Mouse (Mus musculus): ENCODE data around the gene Zfp445. TPM values are rescaled to one million over a fixed set of nuclear protein-coding genes. Genes with fewer than 3 reads are reported as not detected.

Zfp445 gene
- total and polyA plus RNA-seq, 3 experiments: 30.5 to 109 (median 71.4) TPM

GRCm38 (mm10) chr9:122836790-122837189 lies 29.0 kb downstream of the Zfp445 start:
- peak; percentile 51 for DNase-seq

DNA sequence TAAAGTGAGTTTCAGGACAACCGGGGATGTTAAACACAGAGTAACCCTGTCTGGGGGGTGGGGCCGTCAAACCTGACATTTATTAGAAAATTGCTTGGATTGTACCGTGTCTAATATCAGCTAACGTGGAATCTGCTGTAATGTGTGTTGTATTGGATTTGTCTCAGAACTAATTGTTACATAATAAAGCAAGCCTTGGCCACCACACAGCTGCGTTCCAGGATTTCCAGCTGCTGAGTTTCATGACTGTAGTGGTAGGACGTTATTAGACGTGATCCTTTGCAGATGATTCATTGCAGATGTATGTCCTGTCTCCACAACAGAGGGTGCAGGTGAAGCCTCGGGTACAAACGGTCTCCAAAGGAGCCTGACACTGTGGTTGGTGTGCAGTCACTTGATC lies 29.7 kb downstream of the Zfp445 start:
- DNase-seq: no peak

GRCm38 (mm10) chr9:122829826-122830380 lies 35.9 kb downstream of the Zfp445 start:
- DNase-seq: peak; percentile 51

GRCm38 (mm10) chr9:122826743-122827142 lies 39.1 kb downstream of the Zfp445 start:
- DNase-seq: no peak

- no peak for DNase-seq
Measured at GRCm38 (mm10) chr9:122823374-122824017, 42.3 kb downstream of the Zfp445 start.

DNA sequence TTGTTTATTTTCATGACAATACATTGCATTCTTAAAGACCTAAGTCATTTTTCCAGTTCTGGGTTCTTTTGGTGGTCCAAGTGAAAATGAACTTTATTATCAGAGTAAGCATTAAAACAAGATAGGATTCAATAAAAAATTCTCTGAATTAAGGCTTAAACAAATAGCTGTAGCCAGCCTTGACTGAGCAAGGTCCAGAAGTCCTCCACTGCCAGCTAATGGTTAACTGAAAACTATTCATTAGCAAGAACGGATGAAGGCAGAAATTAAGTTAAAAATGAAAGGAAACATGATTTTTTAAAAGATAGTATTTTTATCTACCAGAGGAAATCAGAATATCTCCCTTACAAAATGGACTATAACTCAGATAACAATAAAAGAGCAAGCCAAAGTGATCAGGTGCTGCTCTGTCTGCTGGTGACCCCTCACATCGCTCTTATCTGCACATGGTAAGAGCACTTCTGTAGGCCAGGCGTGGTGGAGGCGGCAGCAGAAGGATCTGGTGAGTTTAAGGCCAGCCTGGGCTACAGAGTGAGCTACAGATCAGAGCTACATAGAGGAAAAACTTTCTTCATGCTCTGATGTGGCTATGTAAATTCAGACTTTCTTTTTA lies 50.5 kb downstream of the Zfp445 start:
- DNase-seq: no peak

- DNase-seq: no peak
Measured at GRCm38 (mm10) chr9:122814775-122815174, 51.0 kb downstream of the Zfp445 start.

GRCm38 (mm10) chr9:122812386-122812785 lies 53.4 kb downstream of the Zfp445 start:
- DNase-seq: no peak

GRCm38 (mm10) chr9:122810212-122810611 lies 55.6 kb downstream of the Zfp445 start:
- no peak for DNase-seq

DNA sequence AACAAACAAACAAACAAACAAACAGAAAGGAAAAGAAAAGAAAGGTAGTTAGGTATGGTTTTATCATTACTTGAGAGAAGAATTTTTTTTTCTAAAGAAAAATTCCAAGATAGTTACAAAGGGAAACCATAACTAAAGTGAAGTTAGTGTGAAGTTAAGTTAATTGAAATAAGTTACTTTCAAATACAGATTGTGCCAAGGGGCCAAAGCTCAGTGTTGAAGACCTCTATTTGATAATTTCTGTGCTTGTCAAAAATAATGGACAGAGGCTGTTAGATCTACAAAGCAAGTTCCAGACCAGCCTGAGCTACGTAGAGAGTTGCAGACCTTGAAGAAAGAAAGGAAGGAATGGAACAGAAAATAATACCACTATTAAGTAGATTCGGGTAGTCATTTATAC lies 58.6 kb downstream of the Zfp445 start:
- no peak for DNase-seq

GRCm38 (mm10) chr9:122805845-122806341 lies 59.9 kb downstream of the Zfp445 start:
- DNase-seq: no peak

DNA sequence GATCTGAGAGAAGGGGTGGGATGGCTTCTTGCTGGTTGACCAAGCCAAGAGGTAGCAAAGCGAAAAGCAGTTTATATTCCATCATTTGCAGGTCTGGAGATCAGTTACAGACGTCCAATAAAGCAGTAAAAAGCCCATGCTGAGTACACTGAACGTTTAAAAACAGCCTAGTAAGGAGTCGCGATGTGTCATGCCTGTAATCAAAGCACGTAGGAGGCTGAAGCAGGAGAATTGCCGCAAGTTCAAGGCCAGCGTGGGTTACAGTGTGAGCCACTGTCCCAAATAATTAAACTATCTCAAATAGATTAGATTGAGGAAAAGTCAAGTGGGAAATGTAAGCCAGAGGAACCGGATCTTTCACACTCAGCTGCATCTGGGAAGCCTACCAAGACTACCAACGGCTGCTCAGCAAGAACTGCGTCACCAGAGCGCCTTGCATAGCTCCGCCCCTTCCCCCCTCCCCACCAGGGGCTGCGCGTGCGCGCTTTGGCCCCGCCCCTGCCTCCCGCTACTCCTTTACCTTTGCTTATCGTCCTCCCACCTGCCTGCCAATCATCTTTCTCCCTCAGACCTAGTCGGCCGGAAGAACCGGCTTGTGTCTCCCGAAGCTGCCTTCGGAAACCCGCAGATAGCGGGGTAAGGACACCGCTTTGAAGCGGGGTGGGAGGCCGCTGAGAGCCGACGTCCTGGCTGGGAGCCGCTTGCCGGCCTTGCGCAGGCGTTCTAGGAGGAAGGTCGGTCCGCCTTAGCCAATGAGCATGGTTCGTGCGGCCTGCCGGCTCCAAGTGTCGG lies 60.6 kb downstream of the Zfp445 start, which contains the start of gene Tcaim:
Tcaim (plus strand) TSS at position 487 of the 792 bp plus-strand sequence.
- DNase-seq: peak; percentile 96

Other genes with a start within 250 kb of the Zfp445 start
- gene Topaz1, start 118.7 kb downstream of the Zfp445 start, total RNA-seq (2021): not detected
- gene Topaz1, start 118.7 kb downstream of the Zfp445 start, polyA plus RNA-seq (2012; rRNA removed): not detected in 2 replicates
- 10 to 100 TPM; 19.2 to 23.5 TPM for gene Tcaim, start 60.5 kb downstream of the Zfp445 start, total RNA-seq (2021)
- 3.8 and 5.0 TPM in 2 replicates for gene Tcaim, start 60.5 kb downstream of the Zfp445 start, polyA plus RNA-seq (2012; rRNA removed)
- not detected for gene Gm35549, start 22.0 kb downstream of the Zfp445 start, total RNA-seq (2021)
- not detected in 2 replicates for gene Gm35549, start 22.0 kb downstream of the Zfp445 start, polyA plus RNA-seq (2012; rRNA removed)
- 1 to 10 TPM; 5.6 to 6.5 TPM for gene Zkscan7, start 19.7 kb upstream of the Zfp445 start, total RNA-seq (2021)
- 2.0 and 4.0 TPM in 2 replicates for gene Zkscan7, start 19.7 kb upstream of the Zfp445 start, polyA plus RNA-seq (2012; rRNA removed)
- gene Zfp105, start 57.1 kb upstream of the Zfp445 start, total RNA-seq (2021): 1 to 10 TPM; 3.2 to 5.4 TPM
- 0.15 and 0.75 TPM in 2 replicates for gene Zfp105, start 57.1 kb upstream of the Zfp445 start, polyA plus RNA-seq (2012; rRNA removed)
- gene 1110059G10Rik, start 85.0 kb upstream of the Zfp445 start, total RNA-seq (2021): 10 to 100 TPM; 18.8 to 22.3 TPM
- 1.1 and 1.6 TPM in 2 replicates for gene 1110059G10Rik, start 85.0 kb upstream of the Zfp445 start, polyA plus RNA-seq (2012; rRNA removed)
- gene Kif15, start 85.0 kb upstream of the Zfp445 start, total RNA-seq (2021): 1 to 10 TPM; 1.2 to 1.3 TPM
- gene Kif15, start 85.0 kb upstream of the Zfp445 start, polyA plus RNA-seq (2012; rRNA removed): 0.30 TPM in 1 of 2 replicates, not detected in the other
- gene Tmem42, start 155.3 kb upstream of the Zfp445 start, total RNA-seq (2021): 10 to 100 TPM; 16.1 to 17.9 TPM
- 34.4 and 39.2 TPM in 2 replicates for gene Tmem42, start 155.3 kb upstream of the Zfp445 start, polyA plus RNA-seq (2012; rRNA removed)
- under 1 TPM; 0.45 to 0.52 TPM for gene Tgm4, start 168.7 kb upstream of the Zfp445 start, total RNA-seq (2021)
- 0.13 and 0.26 TPM in 2 replicates for gene Tgm4, start 168.7 kb upstream of the Zfp445 start, polyA plus RNA-seq (2012; rRNA removed)
- 10 to 100 TPM; 62.8 to 83.5 TPM for gene Zdhhc3, start 247.2 kb upstream of the Zfp445 start, total RNA-seq (2021)
- gene Zdhhc3, start 247.2 kb upstream of the Zfp445 start, polyA plus RNA-seq (2012; rRNA removed): 221 and 236 TPM in 2 replicates
- gene Exosc7, start 247.2 kb upstream of the Zfp445 start, total RNA-seq (2021): 10 to 100 TPM; 29.6 to 39.3 TPM
- gene Exosc7, start 247.2 kb upstream of the Zfp445 start, polyA plus RNA-seq (2012; rRNA removed): 7.5 and 7.6 TPM in 2 replicates